Mouse (Mus musculus) testis, postnatal 10 days (tissue): ENCODE measurements around the gene Axdnd1.

Source experiments
- DNase-seq: peaks from one replicate; pipeline ENCODE4 v3.0.0; 2021; ENCODE audit warnings: low spot score

Axdnd1 gene

GRCm38 (mm10) chr1:156420671-156421297 lies at the start of gene Axdnd1:
Gene Axdnd1 (minus strand): TSS chr1:156421159.
- peak; percentile 87 for DNase-seq

GRCm38 (mm10) chr1:156470557-156470956 lies 49.6 kb upstream of the Axdnd1 start:
- DNase-seq, result no peak

GRCm38 (mm10) chr1:156468576-156468975 lies 47.6 kb upstream of the Axdnd1 start:
- no peak for DNase-seq

- DNase-seq, result no peak
These were observed 46.8 kb upstream of the Axdnd1 start for GRCm38 (mm10) chr1:156467655-156468255.

GRCm38 (mm10) chr1:156464963-156465362 lies 44.0 kb upstream of the Axdnd1 start:
- DNase-seq, result no peak

GRCm38 (mm10) chr1:156463981-156464853 lies 43.3 kb upstream of the Axdnd1 start:
- DNase-seq, result no peak

GRCm38 (mm10) chr1:156462273-156462991 lies 41.5 kb upstream of the Axdnd1 start:
- no peak for DNase-seq

- DNase-seq, result no peak
These were observed 40.1 kb upstream of the Axdnd1 start for GRCm38 (mm10) chr1:156461036-156461435.

- DNase-seq, result no peak
These were observed 39.3 kb upstream of the Axdnd1 start for GRCm38 (mm10) chr1:156460216-156460615.

- no peak for DNase-seq
These were observed 38.7 kb upstream of the Axdnd1 start for GRCm38 (mm10) chr1:156459690-156460089.

- no peak for DNase-seq
These were observed 37.6 kb upstream of the Axdnd1 start for GRCm38 (mm10) chr1:156458391-156459060.

- DNase-seq, result no peak
These were observed 34.2 kb upstream of the Axdnd1 start for GRCm38 (mm10) chr1:156455005-156455758.

- DNase-seq, result no peak
These were observed 33.4 kb upstream of the Axdnd1 start for GRCm38 (mm10) chr1:156454384-156454783.

- DNase-seq, result no peak
These were observed 32.9 kb upstream of the Axdnd1 start for GRCm38 (mm10) chr1:156453876-156454275.

GRCm38 (mm10) chr1:156450478-156450877 lies 29.5 kb upstream of the Axdnd1 start:
- DNase-seq, result no peak

- peak; percentile 58 for DNase-seq
These were observed 28.7 kb upstream of the Axdnd1 start for GRCm38 (mm10) chr1:156449691-156450090.

- no peak for DNase-seq
These were observed 28.1 kb upstream of the Axdnd1 start for GRCm38 (mm10) chr1:156449089-156449488.

GRCm38 (mm10) chr1:156445049-156445448 lies 24.1 kb upstream of the Axdnd1 start:
- DNase-seq, result no peak

- no peak for DNase-seq
These were observed 21.8 kb upstream of the Axdnd1 start for GRCm38 (mm10) chr1:156442776-156443175.

GRCm38 (mm10) chr1:156442266-156442665 lies 21.3 kb upstream of the Axdnd1 start:
- DNase-seq, result no peak

- no peak for DNase-seq
These were observed 16.8 kb upstream of the Axdnd1 start for GRCm38 (mm10) chr1:156437726-156438125.
